Mouse (Mus musculus) neural tube, embryonic 11.5 days (tissue): ENCODE data around the gene Hist1h2af. TPM values are rescaled to one million over a fixed set of nuclear protein-coding genes. Genes with fewer than 3 reads are reported as not detected.
A peak's percentile ranks its signal among the peaks of the same experiment; 100 is the strongest.
"Not testable (repeated sequence)": the region's sequence is repeated elsewhere in the genome, so short reads cannot be mapped to it uniquely, and the experiment has no call there.

Experiments used
- ATAC-seq: fragments of 200-750 bp; cut with Nextera tagmentation; 2 replicates; pipeline ENCODE4 v1.8.0; 2017; ENCODE audit warnings: moderate number of reproducible peaks, mild to moderate bottlenecking, moderate TSS enrichment, moderate library complexity; ENCODE audit not compliant: insufficient read depth, low FRiP score, low TSS enrichment
- DNase-seq: peaks from one replicate; pipeline ENCODE4 v3.0.0-alpha.2; 2015; ENCODE audit warnings: low spot score
- H3K27ac ChIP-seq: fragments of 300-500 bp; sonication (generic); 2 replicates; pipeline ENCODE4 v1.5.1; 2014; ENCODE audit warnings: low read depth, mild to moderate bottlenecking, low read length
- H3K27me3 ChIP-seq: fragments of 300-500 bp; sonication (generic); 2 replicates; pipeline ENCODE4 v1.6.1; 2014; ENCODE audit warnings: mild to moderate bottlenecking, low read length, mixed read lengths; ENCODE audit not compliant: control insufficient read depth, insufficient read depth
- H3K36me3 ChIP-seq: fragments of 300-500 bp; sonication (generic); 2 replicates; pipeline ENCODE4 v1.6.1; 2014; ENCODE audit warnings: mild to moderate bottlenecking, low read length, moderate library complexity, mixed read lengths; ENCODE audit not compliant: control insufficient read depth, insufficient read depth
- H3K4me1 ChIP-seq: fragments of 300-500 bp; sonication (generic); 2 replicates; pipeline ENCODE4 v1.6.1; 2014; ENCODE audit warnings: low read length, mixed read lengths; ENCODE audit not compliant: control insufficient read depth, insufficient read depth
- H3K4me2 ChIP-seq: fragments of 300-500 bp; sonication (generic); 2 replicates; pipeline ENCODE4 v1.6.1; 2014; ENCODE audit warnings: low read depth, mild to moderate bottlenecking, moderate library complexity
- H3K4me3 ChIP-seq: fragments of 300-500 bp; sonication (generic); 2 replicates; pipeline ENCODE4 v1.5.1; 2014; ENCODE audit warnings: low read depth, low read length
- H3K9ac ChIP-seq: fragments of 300-500 bp; sonication (generic); 2 replicates; pipeline ENCODE4 v1.6.1; 2014; ENCODE audit warnings: mild to moderate bottlenecking, low read length
- H3K9me3 ChIP-seq: fragments of 300-500 bp; sonication (generic); 2 replicates; pipeline ENCODE4 v1.6.1; 2016; ENCODE audit warnings: low read length; ENCODE audit not compliant: control insufficient read depth
- WGBS: fragments of 180-500 bp; shearing (Covaris S2); extraction: QIAGEN DNeasy Blood & Tissue Kit; methylation state at CpG from one replicate; pipeline ENCODE4 v1.1.7; 2014; 5-methylcytosine and 5-hydroxymethylcytosine counted together
- polyA plus RNA-seq: library from polyadenylated mRNA; unstranded; fragments of >200 nt; fragmentation: Nextera tagmentation; extraction: Ambion mirVana; gene quantifications from 2 replicates; pipeline ENCODE4 v1.2.1, GENCODE M21; 2014

The Hist1h2af gene
- polyA plus RNA-seq, 1 experiment from 2014 or later = 2.1 TPM

GRCm38 (mm10) chr13:23554925-23555838 lies 21.5 kb downstream of the Hist1h2af start:
- Histone ChIP-seq H3K9me3 (no peaks in the 10 kb centered on the region), H3K4me2 (peak overlapping the region; percentile 95), H3K9ac (peak overlapping the region; percentile 75), H3K27ac (peak overlapping the region; percentile 98), H3K36me3 (no peaks in the 10 kb centered on the region), H3K4me1 (peaks cover 3% of the 10 kb centered on the region; the same call in 1 of the 2 replicates), H3K27me3 (no peaks in the 10 kb centered on the region), H3K4me3 (peak overlapping the region; percentile 60)
- WGBS = under 1% methylated on average over 46 of the region's 54 CpGs
- ATAC-seq (peak; percentile 84), DNase-seq (peak; percentile 87)

- peak overlapping the region; percentile 75 for H3K9ac ChIP-seq
- peak; percentile 70 for ATAC-seq
- no peaks in the 10 kb centered on the region for H3K36me3 ChIP-seq
- H3K4me1 ChIP-seq = no peaks in the 10 kb centered on the region; the same call in 1 of the 2 replicates
- H3K4me3 ChIP-seq = peak overlapping the region; percentile 60
- peak overlapping the region; percentile 98 for H3K27ac ChIP-seq
- peak overlapping the region; percentile 95 for H3K4me2 ChIP-seq
- peak; percentile 77 for DNase-seq
- no peaks in the 10 kb centered on the region for H3K9me3 ChIP-seq
- whole genome bisulfite sequencing = under 1% methylated on average over 18 of the region's 18 CpGs
- H3K27me3 ChIP-seq = no peaks in the 10 kb centered on the region
Measured at GRCm38 (mm10) chr13:23555839-23556416, 22.2 kb downstream of the Hist1h2af start.

- Histone ChIP-seq H3K4me1 (no peaks in the 10 kb centered on the region; the same call in 1 of the 2 replicates), H3K9me3 (no peaks in the 10 kb centered on the region), H3K36me3 (no peaks in the 10 kb centered on the region), H3K4me2 (peak overlapping the region; percentile 14; the same call in 1 of the 2 replicates), H3K9ac (no peak overlapping the region), H3K27ac (no peak overlapping the region), H3K4me3 (peak overlapping the region; percentile 60; the same call in 1 of the 2 replicates), H3K27me3 (no peaks in the 10 kb centered on the region)
- ATAC-seq = no peak
- 86% methylated on average over 3 of the region's 3 CpGs for WGBS
- no peak for DNase-seq
Measured at GRCm38 (mm10) chr13:23556906-23557305, 23.2 kb downstream of the Hist1h2af start.

- not testable (repeated sequence) for H3K9ac ChIP-seq, H3K4me1 ChIP-seq, H3K27me3 ChIP-seq, DNase-seq, H3K9me3 ChIP-seq, H3K4me3 ChIP-seq, H3K36me3 ChIP-seq, ATAC-seq
- Histone ChIP-seq H3K27ac (0 out of 2 replicates have a peak overlapping the region, but pooled peaks have one; percentile 8), H3K4me2 (peak overlapping the region; percentile 8; the same call in 1 of the 2 replicates)
- 32% methylated on average over 2 of the region's 2 CpGs for WGBS
Measured at GRCm38 (mm10) chr13:23560699-23561098, 27.0 kb downstream of the Hist1h2af start.

GRCm38 (mm10) chr13:23561531-23561882 lies 27.8 kb downstream of the Hist1h2af start:
- ATAC-seq, H3K27ac ChIP-seq, H3K9me3 ChIP-seq, H3K4me1 ChIP-seq, H3K36me3 ChIP-seq, DNase-seq, H3K27me3 ChIP-seq: not testable (repeated sequence)
- WGBS = 0% methylated on average over 2 of the region's 5 CpGs
- Histone ChIP-seq H3K9ac (peak overlapping the region; percentile 45; the same call in 1 of the 2 replicates), H3K4me2 (peak overlapping the region; percentile 55), H3K4me3 (peak overlapping the region; percentile 33)

- WGBS = 0% methylated on average over 47 of the region's 67 CpGs
Measured at GRCm38 (mm10) chr13:23561883-23562659, 28.4 kb downstream of the Hist1h2af start, which contains the start of gene Hist1h3e. Gene Hist1h3e (minus strand): TSS chr13:23562369.

GRCm38 (mm10) chr13:23562699-23563462 lies 29.2 kb downstream of the Hist1h2af start:
- peak; percentile 60 for DNase-seq
- Histone ChIP-seq H3K4me2 (peak overlapping the region; percentile 55), H3K9ac (peak overlapping the region; percentile 63), H3K27ac (peak overlapping the region; percentile 96), H3K4me1 (no peaks in the 10 kb centered on the region), H3K27me3 (no peaks in the 10 kb centered on the region), H3K4me3 (peak overlapping the region; percentile 18), H3K9me3 (no peaks in the 10 kb centered on the region), H3K36me3 (no peaks in the 10 kb centered on the region)
- WGBS = 4% methylated on average over 18 of the region's 18 CpGs
- peak; percentile 43; the same call in 1 of the 2 replicates for ATAC-seq

More at GRCm38 (mm10) chr13:23561883-23562659, 28.4 kb downstream of the Hist1h2af start, which contains the start of gene Hist1h3e:
- Histone ChIP-seq H3K4me3 (peak within 1 kb of the TSS; percentile 33), H3K9ac (peak within 1 kb of the TSS; percentile 63), H3K4me2 (peak within 1 kb of the TSS; percentile 55), H3K27ac (peak within 1 kb of the TSS; percentile 96)
- not testable (repeated sequence) for H3K36me3 ChIP-seq, H3K27me3 ChIP-seq, H3K9me3 ChIP-seq, H3K4me1 ChIP-seq
- ATAC-seq = peak; percentile 95
- DNase-seq = peak; percentile 95
